Mouse (Mus musculus) lung, adult 2 months (tissue): ENCODE data around the gene Cdkal1.

Source experiments
- CTCF ChIP-seq: fragments of 200-500 bp; IDR thresholded peaks from 2 replicates; pipeline ENCODE4 v1.5.1; 2011; ENCODE audit warnings: mild to moderate bottlenecking, low read length, control low read depth; ENCODE audit not compliant: insufficient read depth
- POLR2A ChIP-seq: fragments of 200-500 bp; IDR thresholded peaks from 2 replicates; pipeline ENCODE4 v1.6.1; 2011; ENCODE audit warnings: low read depth, mild to moderate bottlenecking, control low read depth, low read length, borderline replicate concordance; ENCODE audit errors: extremely low read depth

GRCm38 (mm10) chr13:29819910-29820583, 35.4 kb downstream of the Cdkal1 start:
- no peak for TF ChIP-seq CTCF
- no peak for TF ChIP-seq POLR2A
